Mouse (Mus musculus): ENCODE results near the gene Cpb2.
A peak's percentile ranks its signal among the peaks of the same experiment; 100 is the strongest.

Gene Cpb2

DNA sequence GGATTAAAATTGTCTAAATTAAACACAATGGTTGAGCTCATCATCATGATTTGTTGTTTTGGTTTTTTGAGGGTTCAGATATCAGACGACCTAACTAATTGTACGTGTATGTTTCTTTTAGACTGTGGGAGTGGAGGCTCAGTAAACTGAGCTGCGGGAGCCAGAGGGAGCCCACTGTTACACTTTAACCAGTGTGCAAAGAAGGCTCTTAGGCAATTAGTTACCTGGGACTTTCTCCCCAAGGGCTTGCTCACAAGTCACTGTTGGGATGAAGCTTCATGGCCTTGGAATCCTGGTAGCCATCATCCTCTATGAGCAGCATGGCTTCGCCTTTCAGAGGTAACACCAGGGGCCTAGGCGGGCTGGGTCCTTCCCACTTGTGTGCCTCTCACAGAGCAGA, at the start of gene Cpb2:
Gene Cpb2, plus strand, starts transcription at position 201 of the 400 bp plus-strand sequence.
- DNase-seq, result no peak

DNA sequence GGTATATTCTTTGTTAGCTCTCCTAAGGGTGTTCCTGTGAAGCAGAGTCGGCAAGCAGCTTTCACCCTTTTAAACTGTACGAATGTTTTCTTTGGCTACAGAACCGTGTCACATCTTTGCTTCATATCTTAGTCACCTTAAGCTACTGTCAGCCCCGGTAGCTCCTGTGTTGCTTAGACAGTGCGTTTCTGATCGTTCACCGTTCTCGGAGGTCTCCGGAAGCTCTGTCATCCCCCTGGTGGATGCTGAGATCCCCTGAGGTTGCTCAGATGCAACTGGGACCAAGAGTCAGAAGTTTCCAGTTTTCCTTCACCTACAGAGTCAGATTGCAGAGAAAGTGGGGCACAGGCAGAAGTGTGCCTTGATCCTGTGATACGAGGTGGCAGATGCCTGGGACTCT, 49.7 kb upstream of the Cpb2 start:
- DNase-seq, result no peak

DNA sequence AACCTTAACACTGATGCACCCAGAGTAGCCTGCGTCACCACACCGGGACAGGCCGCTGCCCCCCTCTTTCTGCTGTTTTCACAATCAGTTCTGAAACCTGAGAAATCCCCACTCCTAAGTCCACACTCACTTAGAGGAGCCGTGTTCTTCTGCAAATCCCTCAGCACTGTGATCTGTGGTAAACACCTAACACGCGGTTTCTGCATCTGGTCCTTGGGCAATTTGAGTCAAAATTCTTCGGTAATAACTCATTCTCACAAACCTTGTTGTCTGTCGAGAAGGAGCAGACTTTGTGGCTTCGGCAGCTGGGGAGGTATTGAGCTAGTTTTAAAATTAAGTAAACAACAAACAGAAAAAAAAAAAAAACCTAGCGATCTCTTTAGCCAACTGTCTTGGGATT, 49.2 kb upstream of the Cpb2 start:
- DNase-seq, result no peak

DNA sequence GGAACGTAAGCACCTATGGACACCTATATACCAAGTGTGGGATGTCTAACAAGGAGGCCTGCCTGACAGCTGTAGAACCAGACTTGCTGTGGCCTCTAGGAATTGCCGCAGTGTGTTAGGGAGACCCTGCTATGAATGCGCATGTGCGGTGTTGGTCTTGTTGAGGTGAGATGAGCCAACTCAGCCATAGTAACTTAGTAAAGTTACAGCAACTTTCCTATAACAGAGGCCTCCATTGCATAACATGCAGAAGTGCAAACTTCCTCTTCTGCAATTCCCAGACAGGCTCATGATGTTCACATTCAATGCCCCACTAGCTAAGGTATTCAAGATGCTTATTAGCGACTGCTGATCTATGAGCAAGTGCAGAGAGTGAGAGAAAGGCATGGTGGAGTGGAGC, 46.6 kb upstream of the Cpb2 start:
- DNase-seq, result no peak

DNA sequence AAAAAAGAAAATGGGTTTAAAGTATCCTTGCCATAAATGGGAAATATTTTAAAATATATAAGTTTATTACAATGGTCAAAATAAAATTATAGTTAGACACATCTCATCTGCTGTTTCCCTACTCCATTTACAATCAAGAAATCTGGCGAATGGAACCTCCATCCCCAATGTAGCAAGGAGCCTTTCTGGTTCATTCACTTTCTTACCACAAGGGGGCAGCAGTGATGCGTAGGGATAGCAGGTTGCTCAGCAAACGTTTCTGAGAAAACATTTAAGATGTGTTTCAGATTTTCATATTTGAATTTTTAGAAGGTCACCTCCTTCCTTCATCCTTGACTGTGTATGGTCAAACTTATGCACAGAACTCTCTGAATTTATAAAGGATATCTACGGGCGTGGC, 45.1 kb upstream of the Cpb2 start:
- DNase-seq, result peak; percentile 74

DNA sequence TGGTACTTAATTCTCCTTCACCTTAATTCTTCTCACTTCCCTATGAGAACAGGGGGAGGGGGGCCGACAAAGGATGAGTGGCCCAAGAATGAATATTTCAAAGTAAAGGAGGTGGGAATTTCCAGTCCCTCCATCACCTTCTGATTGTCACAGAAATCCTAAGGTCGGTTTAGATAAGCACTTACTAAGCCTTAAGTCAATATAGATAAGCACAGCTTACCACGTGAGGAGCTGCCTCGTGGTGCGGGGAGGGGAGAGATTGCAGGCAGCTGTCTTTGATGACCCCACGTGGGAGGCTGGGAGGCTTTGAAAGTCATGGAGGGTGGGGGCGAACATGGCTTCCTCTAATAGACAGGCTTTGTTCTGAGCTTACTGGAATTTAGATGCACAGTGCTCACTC, 44.4 kb upstream of the Cpb2 start:
- no peak for DNase-seq

DNA sequence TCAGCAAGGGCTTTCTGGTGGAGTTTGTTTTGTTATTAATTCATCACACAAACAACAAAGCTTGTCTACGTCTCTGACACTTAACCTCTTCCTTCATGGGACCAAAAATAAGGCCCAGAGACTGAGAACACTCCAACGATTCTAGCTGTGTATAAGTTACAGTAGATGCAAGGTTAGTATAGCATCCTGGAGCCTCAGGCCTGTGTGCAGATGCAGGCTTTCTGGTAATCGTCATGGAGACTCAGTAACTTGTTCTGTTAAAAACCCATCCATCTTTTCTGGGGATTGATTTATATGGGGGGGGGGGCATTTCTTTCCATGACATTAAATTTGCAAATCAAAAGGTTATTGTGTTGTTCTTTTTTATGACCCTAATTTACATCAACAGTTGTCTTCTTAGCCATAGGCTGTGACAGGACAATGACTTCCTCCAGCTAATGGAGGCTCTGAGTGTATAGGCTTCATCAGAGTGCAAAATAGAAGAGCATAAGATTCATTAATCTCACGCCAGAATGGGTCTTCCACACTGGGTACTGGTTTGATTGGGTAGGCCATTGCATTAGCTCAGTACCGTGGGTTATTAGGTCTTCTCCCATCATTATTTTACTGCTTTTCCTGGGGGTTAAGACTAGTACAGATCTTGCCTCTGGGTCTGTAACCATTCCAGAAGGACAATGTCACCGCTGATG, 36.6 kb upstream of the Cpb2 start:
- DNase-seq, result no peak

DNA sequence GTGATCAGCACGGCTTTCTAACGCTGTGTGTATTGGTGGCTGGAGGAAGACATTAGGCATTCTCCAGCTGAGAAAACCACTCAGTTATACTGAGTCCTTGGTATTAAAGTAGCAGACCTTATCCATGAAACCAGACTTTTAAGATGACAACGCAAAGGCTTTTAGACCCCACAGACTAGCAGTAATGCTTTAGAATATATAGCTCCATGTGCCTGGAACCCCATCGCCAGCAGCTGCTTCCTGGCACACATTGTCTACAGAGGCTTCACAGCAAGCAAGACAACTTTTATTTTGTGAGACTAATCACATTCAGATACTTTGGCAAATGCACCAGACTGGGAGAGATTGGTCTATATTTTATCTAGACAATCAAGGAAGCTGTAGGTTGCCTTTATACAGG, 35.8 kb upstream of the Cpb2 start:
- no peak for DNase-seq

DNA sequence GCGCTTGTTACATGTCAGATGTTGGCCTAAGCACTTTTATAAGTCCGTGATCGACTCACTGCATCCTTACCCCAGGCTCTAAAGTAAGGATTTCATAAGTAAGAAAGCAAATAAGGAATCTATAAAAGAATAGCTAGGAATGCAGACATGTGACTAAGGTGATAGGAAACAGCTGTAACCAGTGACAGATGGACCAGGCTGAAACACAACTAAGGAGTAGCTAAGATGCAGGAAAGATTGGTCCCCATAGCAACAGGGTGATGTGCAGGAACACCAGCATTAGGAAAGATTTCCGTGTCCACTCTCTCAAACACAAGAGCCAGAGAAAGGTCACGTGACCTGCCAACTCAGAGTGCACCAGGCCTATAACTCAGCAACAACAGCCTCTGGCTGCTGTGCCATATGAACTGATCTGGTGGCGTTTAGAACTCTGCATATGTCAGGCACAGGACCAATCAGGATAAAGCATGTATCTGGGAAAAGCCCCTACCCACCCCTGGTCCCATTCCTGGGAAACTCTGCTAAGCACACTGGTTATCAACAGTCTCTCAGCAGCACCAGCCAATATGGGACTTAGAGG, 33.4 kb upstream of the Cpb2 start:
- no peak for DNase-seq

DNA sequence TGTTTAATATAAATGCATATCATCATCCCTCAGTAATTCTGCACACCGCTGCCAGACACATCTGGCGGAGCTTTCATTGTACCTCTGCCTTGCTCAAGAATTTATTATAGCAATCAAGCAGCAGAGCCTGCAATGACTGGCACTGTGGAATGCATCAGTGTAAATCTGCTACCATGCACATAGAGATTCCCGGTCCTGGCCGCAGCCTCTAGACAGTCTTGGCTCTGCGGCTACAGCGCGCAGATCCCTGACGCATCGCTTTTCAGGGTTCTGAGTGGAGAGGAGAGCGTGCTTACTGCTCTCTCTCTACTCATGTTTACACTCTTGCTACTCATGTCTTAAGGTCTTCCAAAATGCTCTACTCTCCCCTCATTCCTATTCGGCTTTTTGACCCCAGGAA, 28.3 kb upstream of the Cpb2 start:
- DNase-seq, result no peak

DNA sequence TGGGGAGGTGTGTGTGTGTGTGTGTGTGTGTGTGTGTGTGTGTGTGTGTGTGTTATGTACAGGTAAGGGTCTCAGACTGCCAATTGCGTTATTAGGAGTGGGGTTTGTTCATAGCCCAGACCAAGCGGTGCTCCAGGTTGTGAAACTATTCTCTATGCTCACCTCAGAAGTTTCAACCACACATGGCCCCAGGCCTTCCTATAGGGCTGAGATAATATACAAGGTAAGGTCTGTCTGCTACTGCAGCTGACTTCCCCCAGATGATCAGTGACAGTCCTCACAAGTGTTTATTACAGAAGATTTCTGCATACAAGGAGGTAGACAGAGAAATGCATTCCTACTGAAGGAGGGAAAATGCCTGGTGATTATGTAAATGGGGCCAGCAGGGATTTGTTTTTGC, 23.2 kb upstream of the Cpb2 start:
- no peak for DNase-seq

DNA sequence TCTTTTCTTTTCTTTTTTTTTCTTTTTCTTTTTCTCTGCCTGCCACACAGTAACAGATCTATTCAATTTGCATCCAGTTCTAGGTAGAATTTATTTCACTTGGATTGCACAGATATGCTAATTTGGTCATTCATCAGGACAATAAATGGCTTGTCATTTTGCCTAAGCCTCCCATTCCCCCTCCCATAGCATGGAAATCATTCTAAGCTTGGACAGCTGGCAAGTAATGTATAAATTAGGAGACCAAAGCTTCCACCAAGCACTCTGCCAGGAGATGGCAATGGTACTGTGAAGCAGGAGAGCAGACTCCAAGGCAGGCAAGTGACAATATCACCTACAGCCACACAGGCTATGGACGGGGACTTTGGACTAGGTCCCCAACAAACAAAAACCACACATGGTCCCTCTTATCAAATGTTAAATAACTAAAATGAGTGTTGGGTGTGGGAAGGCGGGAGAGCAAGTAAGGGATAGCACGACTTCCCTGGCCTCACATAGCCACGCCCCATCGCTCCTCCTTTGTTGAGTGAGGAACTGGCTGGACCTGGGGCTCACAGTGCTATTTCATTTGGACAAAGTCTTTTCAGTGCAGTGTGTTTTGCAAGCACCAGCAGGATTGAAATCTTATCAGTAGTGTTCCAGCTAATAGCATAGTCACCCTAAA, 22.7 kb upstream of the Cpb2 start:
- no peak for DNase-seq

DNA sequence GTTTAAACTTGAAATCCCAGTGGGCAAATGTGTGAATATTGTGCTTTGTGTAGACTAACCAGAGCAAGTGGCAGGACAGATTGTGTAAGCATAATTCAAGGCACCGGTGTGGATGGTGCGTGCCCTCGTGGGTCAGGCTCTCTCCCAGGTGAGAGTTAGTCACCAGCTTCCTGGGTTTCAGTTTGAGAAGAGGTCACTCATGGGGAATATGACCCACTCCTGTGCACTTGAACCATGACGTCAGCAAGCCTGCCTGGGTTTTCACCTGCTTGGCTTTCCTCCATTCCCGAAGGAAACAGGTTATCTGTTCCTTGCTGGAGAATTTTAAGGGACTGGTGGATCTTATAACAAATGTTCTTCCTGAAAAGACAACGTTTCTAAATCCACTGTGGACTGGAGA, 19.7 kb upstream of the Cpb2 start:
- no peak for DNase-seq

DNA sequence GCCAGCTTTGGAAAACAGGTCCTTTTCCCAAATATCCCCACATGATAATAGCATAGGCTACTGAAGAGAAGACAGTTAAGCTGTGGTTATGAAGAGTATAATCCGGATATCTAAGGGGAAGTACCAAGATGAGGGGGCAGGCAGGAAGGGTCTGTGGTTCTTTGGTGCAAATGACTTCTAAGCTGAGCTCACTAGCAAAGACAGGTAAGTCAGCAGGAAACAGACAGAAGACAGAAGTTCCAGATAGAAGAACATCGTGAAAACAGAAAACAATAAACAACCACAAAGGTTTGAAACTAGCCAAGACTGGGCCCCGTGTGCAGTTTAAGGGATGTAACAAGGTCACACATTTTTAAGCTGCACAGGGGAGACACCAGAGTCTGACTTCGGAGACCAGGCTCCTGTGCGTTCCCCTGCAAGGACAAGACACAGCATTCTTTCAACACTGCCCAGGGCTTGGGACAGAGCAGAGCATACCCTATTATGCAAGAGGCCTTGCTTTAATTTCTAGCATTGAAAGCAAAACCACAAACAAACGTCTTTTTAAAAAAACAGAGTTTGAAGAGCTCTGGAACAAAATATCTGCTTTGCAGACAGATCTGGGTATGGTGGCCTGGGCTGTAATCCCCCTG, 14.5 kb upstream of the Cpb2 start:
- no peak for DNase-seq

DNA sequence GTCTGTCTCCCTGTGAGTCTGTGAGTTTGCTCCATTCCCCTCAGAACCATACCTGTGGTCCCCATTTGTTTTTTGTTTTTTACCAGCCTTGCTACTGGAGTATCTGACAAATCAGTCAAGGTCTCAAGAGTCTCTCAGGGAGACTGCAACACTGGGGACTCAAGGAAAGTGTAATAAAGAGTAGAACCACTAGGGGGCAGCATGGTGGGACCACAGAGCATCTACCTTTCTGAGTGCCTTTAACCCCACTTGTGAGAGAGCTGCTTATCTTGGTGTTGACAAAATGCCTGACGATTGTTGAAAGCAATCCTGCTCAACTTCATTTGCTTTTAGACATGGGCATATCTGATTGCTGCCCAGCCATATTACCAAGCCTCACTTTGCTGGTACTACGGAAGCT, 12.3 kb upstream of the Cpb2 start:
- DNase-seq, result peak; percentile 26

DNA sequence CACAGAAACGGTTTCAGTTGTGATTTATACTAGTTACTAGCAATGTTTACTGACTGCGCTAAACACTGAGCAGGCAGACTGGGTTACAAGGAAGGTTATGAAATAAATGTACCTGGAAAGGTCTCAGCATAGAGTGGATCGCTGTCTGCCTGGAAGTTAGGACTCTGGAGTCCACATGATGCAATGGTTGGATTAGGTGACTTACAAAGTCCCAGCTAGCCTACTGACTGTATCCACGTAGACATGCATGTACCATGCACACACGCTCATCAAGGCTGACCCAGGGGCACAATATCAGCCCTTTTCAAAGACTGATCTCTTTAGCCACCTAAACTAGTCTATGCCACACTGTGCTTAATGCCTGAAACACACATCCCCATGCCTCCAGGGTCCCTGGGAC, 9.0 kb upstream of the Cpb2 start:
- DNase-seq, result no peak

DNA sequence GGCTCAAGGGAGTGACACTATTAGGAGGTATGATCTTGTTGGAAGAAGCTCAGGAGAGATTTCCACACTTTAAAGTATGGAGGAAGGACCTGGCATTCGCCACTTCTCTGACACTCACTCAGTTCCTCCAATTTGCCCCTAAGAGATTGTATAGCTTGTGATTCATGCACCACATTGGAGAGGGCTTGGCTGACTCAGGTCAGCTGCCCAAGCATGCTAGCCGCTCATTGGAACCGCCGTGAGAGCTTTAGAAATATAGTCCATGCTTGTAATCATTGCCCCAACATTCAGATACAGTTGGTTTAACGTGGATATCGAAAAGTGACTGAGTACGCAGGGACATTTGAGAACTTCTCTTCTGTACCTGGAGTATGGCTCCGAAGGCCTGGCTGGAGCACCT, 6.5 kb upstream of the Cpb2 start:
- no peak for DNase-seq

DNA sequence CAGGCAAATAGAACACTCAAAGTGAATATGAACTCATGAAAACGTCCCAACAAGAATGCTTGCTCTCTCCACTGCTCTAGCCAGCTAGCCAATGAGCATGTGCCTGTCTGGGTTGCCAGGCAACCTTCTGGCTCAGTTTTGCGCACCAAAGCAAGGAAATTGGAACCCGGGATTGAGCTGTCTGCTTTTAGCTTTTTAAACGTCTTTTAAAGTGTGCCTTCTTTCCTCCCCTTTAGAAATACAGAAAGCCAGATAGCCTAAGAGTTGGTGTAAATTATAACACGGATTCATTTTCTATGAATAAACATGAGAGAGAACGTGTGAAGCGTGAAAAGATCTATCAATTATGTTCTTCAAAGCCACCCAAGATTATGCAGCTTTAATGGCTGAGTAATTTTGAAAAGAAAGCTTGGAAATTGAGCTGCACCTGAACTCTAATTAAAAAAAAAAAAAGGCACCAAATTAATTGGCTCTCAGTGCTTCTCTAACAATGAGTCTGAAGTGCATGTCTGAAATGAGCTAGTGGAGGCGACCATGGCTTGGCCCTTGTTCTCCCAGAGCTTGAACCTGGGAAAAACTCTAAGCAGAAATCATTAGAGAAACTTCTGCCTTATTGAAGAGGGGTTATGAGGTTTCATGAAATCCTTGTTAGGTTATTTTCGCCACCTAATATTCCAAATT, 6.0 kb upstream of the Cpb2 start:
- no peak for DNase-seq

DNA sequence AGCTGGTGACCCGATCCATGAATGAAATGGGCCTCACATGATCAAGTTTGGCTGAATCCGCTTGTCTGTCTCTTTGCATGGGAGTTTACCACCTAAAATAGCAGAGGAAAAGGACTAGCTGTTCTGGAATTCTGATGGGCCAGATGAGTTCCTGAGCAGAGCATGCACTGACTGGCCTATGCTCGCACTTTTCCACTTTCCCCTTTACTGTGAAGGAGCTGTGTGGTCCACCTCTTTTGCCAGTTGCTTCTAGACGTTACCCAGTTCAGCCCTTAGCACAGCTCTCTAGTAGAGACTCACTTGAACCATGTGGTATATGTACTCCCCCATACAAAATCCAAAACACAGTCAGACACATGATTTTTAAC, 5.5 kb upstream of the Cpb2 start:
- DNase-seq, result no peak

DNA sequence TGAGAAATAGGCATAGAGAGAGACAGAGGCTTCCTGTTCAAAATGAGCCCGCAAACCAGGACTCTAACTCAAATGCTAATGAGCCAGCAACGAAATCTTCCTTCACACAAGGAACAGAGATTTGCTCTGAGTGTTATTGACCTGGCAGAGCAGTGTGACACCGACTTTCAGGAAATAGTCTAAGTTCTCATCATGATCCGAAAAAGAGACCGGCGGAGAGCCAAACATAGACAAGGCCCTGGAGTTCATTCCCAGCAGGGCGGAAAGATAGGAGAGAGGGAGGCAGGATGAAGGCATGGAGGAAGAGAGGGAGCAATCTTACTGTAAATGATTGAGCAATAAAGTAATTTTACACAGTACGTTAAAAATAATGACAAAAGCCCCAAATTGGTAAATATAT, 5.0 kb upstream of the Cpb2 start:
- DNase-seq, result no peak

DNA sequence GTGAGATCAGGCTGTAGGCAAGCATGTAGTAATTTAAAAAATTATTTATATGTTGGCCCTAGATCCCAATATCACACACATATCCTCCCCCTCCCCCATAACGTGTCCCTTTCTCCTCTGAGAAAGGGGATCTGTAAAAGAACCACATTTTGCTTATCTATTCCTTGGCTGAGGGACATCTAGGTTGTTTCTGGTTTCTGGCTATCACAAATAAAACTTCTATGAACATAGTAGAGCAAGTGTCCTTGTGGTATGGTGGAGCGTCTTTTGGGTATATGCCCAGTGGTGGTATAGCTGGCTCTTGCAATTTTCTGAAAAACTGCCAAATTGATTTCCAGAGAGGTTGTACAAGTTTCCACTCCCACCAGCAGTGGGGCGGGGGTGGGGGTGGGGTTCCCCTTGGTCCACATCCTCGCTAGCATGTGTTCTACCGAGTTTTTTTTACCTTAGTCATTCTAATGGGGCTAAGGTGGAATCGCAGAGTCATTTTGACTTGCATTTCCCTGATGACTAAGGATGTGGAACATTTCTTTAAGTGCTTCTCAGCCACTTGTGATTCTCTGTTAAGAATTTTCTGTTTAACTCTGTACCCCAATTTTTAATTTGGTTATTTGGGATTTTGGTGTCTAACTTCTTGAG, 3.9 kb upstream of the Cpb2 start:
- no peak for DNase-seq

DNA sequence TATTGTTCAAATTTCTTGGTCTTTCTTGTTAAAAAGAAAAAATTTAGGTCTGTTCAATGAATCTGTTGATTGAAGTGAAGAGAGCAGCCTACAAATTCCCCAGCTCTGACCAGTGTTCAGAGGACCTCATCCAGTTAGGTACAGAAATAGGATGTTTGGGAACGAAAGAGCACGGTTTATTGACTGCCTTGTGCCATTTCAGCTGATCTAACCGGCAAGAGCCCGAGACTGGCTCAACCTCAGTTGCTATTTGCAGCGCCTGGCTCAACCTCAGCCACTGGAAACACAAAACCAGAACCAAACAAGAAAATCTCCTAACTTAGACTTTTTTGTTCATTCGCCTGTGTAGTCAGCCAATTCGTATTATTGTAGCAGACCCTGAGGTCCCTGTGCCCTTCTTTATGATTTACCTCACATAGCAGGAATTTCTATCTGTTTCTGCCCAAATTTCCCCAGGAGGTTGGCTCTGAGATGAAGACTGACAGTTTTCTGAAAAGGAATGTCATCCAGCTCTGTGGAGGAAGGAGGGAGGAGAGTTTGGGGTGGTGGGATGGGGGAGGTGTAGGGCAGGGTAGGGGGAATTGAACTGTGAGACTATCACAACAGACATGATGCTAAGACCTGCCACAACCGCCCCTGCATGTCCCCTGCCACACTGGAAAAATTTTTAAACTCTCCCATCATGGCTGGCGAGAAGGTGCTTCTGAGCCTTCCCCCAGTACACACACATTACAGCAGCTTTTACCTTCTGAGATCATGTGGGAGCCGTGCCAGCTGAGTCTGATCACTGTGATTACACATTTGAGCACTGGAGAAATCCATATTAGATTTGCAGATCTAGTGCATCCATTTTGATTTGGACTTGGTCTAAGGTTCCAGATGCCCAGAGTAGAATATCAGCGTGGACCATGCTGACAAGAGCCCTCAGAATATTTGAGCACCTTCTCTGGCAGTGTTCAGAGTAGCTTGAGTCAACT, 4.2 kb downstream of the Cpb2 start:
- DNase-seq, result no peak

Measured in thymus, postnatal 4 days (tissue).